In the genomic region with DNA sequence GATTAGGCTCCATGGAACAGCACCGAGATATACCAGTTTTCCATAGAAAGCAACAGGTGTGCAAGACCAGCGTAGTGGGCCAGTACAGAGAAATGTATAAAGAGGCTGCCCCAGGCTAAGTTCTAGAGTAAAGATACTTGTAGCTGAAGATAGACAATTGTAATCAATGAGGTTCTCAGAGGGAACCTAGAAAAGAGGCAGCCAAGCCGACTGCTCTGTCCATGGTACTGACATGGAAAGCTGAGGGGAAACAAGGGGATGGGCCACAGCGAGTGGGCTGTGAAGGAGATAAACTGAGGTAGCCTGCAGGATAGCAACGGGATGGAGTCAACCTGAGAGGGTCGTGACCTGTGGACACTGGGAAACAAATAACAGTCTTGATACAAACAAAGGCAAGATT, we compare ENCODE assay signal across 20 mouse cellular contexts.
A peak's percentile ranks its signal among the peaks of the same experiment; 100 is the strongest.
DNase-seq lines count a peak whose midpoint lies in the region; ATAC-seq and TF ChIP-seq lines count a peak whose summit lies in the region.
"Had no signal": no experiment of that assay in that cellular context is flagged by ENCODE, and none has a peak within 500 bp of the region (broad histone marks: within the 10 kb centered on the region; RNA-seq: fewer than 3 reads in every experiment).

No protein-coding gene starts in this region.

- H3K36me3 ChIP-seq in MEL (ENCODE audit: control insufficient read depth in 1 of 2, insufficient read depth in 2 of 2, low read length in 2 of 2) = no peaks in the 10 kb centered on the region
- H3K36me3 ChIP-seq: heart, embryonic 13.5 days; neural tube, embryonic 13.5 days; stomach, embryonic 15.5 days had no signal

- H3K9ac ChIP-seq in MEL (ENCODE audit: control insufficient read depth, low read depth, low read length, poor library complexity, severe bottlenecking) = no peak overlapping the region
- H3K9ac ChIP-seq: forebrain, postnatal 0 days; heart, embryonic 13.5 days; hindbrain, embryonic 14.5 days; neural tube, embryonic 13.5 days; stomach, embryonic 15.5 days had no signal

- DNase-seq in kidney, postnatal 10 days = peak; percentile 16
- no peak for DNase-seq in kidney, adult 18-20 months
- DNase-seq in MEL (ENCODE audit: low read depth, low spot score) = peak; percentile 1
- DNase-seq in embryo, embryonic 10.5 days (ENCODE audit: low spot score) = peak; percentile 59
- DNase-seq in mesoderm, embryonic 11.5 days (ENCODE audit: low read depth, low spot score) = peak; percentile 56
- DNase-seq in lung, adult 2 months = no peak
- DNase-seq: cerebellum, adult 18-20 months; forebrain, postnatal 0 days; gastrocnemius, postnatal 25 days; kidney, adult 8-10 months; right cerebral cortex, adult 18-20 months; spleen, adult 18-20 months had no signal

- TF ChIP-seq EP300 in MEL (IDR thresholded peaks at IDR 0.05; ENCODE audit: low read depth in 1 of 2, low read length in 2 of 2) = no peak

- H3K79me2 ChIP-seq in MEL (ENCODE audit: control insufficient read depth, insufficient read depth, low read length, poor library complexity) = no peaks in the 10 kb centered on the region

- 49% methylated on average over 6 of the region's 6 CpGs for WGBS in lung, adult 2 months

- no peak overlapping the region for H3K4me3 ChIP-seq in MEL (ENCODE audit: control insufficient read depth in 1 of 2, insufficient read depth in 1 of 2, low read depth in 2 of 2, low read length in 2 of 2)
- no peak overlapping the region for H3K4me3 ChIP-seq in lung, adult 2 months (replicated peaks; ENCODE audit: extremely low read depth, low read depth, low read length)
- H3K4me3 ChIP-seq: heart, embryonic 13.5 days; layer of hippocampus, adult 2 months; neural tube, embryonic 13.5 days; stomach, embryonic 15.5 days had no signal

- H3K27me3 ChIP-seq in MEL (ENCODE audit: control insufficient read depth in 1 of 2, insufficient read depth in 2 of 2, low read length in 2 of 2) = no peaks in the 10 kb centered on the region
- H3K27me3 ChIP-seq: heart, embryonic 13.5 days; Patski; stomach, embryonic 15.5 days had no signal

- ATAC-seq in cerebellum, adult (ENCODE audit: insufficient number of reproducible peaks, low FRiP score, low TSS enrichment) = no peak
- ATAC-seq: forebrain, postnatal 0 days; midbrain, embryonic 16.5 days; Patski had no signal

- H3K27ac ChIP-seq in MEL (ENCODE audit: control insufficient read depth, low read depth, low read length) = no peak overlapping the region
- H3K27ac ChIP-seq: heart, embryonic 13.5 days; hindbrain, embryonic 14.5 days; layer of hippocampus, adult 2 months; neural tube, embryonic 13.5 days; stomach, embryonic 15.5 days had no signal

- TF ChIP-seq POLR2A in MEL (IDR thresholded peaks at IDR 0.05; ENCODE audit: control insufficient read depth in 1 of 2, insufficient read depth in 1 of 2, low read depth in 1 of 2, low read length in 2 of 2, poor library complexity in 1 of 2) = no peak
- TF ChIP-seq POLR2A in lung, adult 2 months (IDR thresholded peaks at IDR 0.05; ENCODE audit: borderline replicate concordance, extremely low read depth, low read depth, low read length) = no peak

- TF ChIP-seq RAD21 in MEL (IDR thresholded peaks at IDR 0.05; ENCODE audit: low read depth, low read length) = no peak

- H3K4me1 ChIP-seq in MEL (ENCODE audit: control insufficient read depth in 1 of 2, insufficient read depth in 2 of 2, low read length in 2 of 2) = no peaks in the 10 kb centered on the region
- H3K4me1 ChIP-seq in lung, adult 2 months (ENCODE audit: control insufficient read depth, insufficient read depth, low read length) = no peaks in the 10 kb centered on the region
- H3K4me1 ChIP-seq: heart, embryonic 13.5 days; stomach, embryonic 15.5 days had no signal

- no peak for TF ChIP-seq CTCF in MEL (IDR thresholded peaks at IDR 0.05 in 2 of 3, conservative IDR thresholded peaks at IDR 0.05 in 1 of 3; ENCODE audit: control insufficient read depth in 1 of 3, insufficient read depth in 1 of 3, low read depth in 2 of 3, low read length in 3 of 3, poor library complexity in 1 of 3, severe bottlenecking in 1 of 3)
- TF ChIP-seq CTCF in lung, adult 2 months (IDR thresholded peaks at IDR 0.05; ENCODE audit: insufficient read depth, low read length) = no peak

- H3K9me3 ChIP-seq in MEL (replicated peaks; ENCODE audit: insufficient read depth, low read length) = no peaks in the 10 kb centered on the region
- H3K9me3 ChIP-seq: heart, embryonic 13.5 days; neural tube, embryonic 13.5 days; stomach, embryonic 15.5 days had no signal

TF ChIP-seq in MEL, 35 proteins besides CTCF, POLR2A, EP300 and RAD21:
- TF ChIP-seq ZMIZ1 (IDR thresholded peaks at IDR 0.05; ENCODE audit: low read depth, low read length) (no peak), MYB (IDR thresholded peaks at IDR 0.05; ENCODE audit: low read depth, low read length) (no peak), TCF12 (IDR thresholded peaks at IDR 0.05; ENCODE audit: low read depth, low read length) (no peak), MAZ (IDR thresholded peaks at IDR 0.05; ENCODE audit: low read depth, low read length) (no peak), CHD2 (IDR thresholded peaks at IDR 0.05; ENCODE audit: low read length) (no peak), MYC (IDR thresholded peaks at IDR 0.05; ENCODE audit: low read depth, low read length) (no peak), CHD1 (IDR thresholded peaks at IDR 0.05; ENCODE audit: low read depth, low read length) (no peak), E2F4 (IDR thresholded peaks at IDR 0.05; ENCODE audit: borderline replicate concordance, low read depth, low read length) (no peak), USF2 (IDR thresholded peaks at IDR 0.05; ENCODE audit: borderline replicate concordance in 1 of 2, insufficient read depth in 1 of 2, low read depth in 1 of 2, low read length in 2 of 2) (no peak), ZKSCAN1 (IDR thresholded peaks at IDR 0.05; ENCODE audit: low read depth, low read length) (no peak), NELFE (IDR thresholded peaks at IDR 0.05; ENCODE audit: low read depth, low read length) (no peak), SIN3A (IDR thresholded peaks at IDR 0.05; ENCODE audit: low read length) (no peak), MAX (IDR thresholded peaks at IDR 0.05; ENCODE audit: low read length) (no peak), ZC3H11A (IDR thresholded peaks at IDR 0.05; ENCODE audit: low read depth, low read length) (no peak), ETS1 (IDR thresholded peaks at IDR 0.05; ENCODE audit: low read depth, low read length) (no peak), MAFK (IDR thresholded peaks at IDR 0.05; ENCODE audit: borderline replicate concordance, low read depth, low read length) (no peak), UBTF (IDR thresholded peaks at IDR 0.05; ENCODE audit: borderline replicate concordance, insufficient read depth, low read depth, low read length) (no peak)

Comparison
In these comparisons a context has a peak if more than half of its experiments do, and no peak if none do; other contexts are left out.
1. DNase-seq: peak in kidney, postnatal 10 days (single experiment), MEL (single experiment), embryo, embryonic 10.5 days (single experiment) and mesoderm, embryonic 11.5 days (single experiment); none in kidney, adult 18-20 months (single experiment) and lung, adult 2 months (single experiment).